Mouse (Mus musculus) C2C12 (cell line): Measurements from ENCODE around the gene Adora3.

ENCODE experiments used
- CEBPB ChIP-seq: IDR thresholded peaks from one replicate; pipeline ENCODE4 v1.6.1; 2011; ENCODE audit warnings: low read depth, mild to moderate bottlenecking, control low read depth, moderate library complexity
- CTCF ChIP-seq: IDR thresholded peaks from one replicate; pipeline ENCODE4 v1.5.1; 2011; ENCODE audit not compliant: control insufficient read depth, insufficient read depth, insufficient read length

DNA sequence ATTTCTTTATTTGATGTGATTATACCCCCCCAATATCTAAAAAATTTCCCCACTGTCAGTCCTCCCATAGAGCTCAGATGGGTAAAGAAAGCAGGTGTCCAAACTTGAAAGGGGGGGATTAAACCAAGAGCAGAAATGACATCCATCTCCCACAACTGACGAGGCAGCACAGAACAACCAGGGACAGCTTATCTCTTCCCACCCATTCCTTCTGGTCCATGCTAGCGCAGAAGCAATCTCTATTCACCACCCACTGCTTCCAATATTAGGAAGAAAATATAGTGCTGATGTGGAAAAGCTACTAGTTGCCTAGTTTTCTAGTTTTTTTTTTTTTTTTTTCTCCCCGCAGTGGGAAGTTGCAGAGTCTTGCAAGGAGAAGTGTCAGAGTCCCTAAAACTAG, 34.8 kb upstream of the Adora3 start:
- TF ChIP-seq CEBPB (no peak), CTCF (no peak)
